Mouse (Mus musculus): ENCODE data around the gene Ralgps2.

DNA sequence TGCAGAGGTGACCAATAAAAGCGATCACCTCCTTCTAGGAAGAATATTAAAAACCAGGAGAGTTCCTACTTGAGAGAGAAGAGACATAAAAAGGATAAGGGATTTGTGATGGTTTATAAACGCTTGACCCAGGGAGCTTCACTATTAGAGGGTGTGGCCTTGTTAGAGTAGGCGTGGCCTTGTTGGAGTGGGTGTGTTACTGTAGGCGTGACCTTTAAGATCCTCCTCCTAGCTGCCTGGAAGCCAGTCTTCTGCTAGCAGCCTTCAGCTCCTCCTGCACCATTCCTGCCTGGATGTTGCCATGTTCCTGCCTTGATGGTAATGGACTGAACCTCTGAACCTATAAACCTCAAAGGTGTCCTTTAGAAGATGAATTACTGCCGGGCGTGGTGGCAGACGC, 28.7 kb upstream of the Ralgps2 start:
- no peak for TF ChIP-seq EP300 (optimal IDR thresholded peaks at IDR 0.05)
- TF ChIP-seq CTCF (IDR thresholded peaks at IDR 0.05; ENCODE audit: low read depth): no peak
